Mouse (Mus musculus): ENCODE measurements at regions not wholly inside any gene's neighbourhood (a gene's known extent, or its start where the extent isn't known, plus 50 kb on each side); places are given as distances from the start of the nearest gene placed in this dataset.

GRCm38 (mm10) chr13:83979535-83979934, 242.6 kb upstream of the Tmem161b start:
- ATAC-seq (ENCODE audit: low read depth) (no peak), DNase-seq (no peak)
- Histone ChIP-seq H3K4me2 (no peak overlapping the region), H3K4me1 (replicated peaks) (no peaks in the 10 kb centered on the region), H3K27me3 (no peaks in the 10 kb centered on the region), H3K27ac (no peak overlapping the region), H3K4me3 (replicated peaks) (no peak overlapping the region), H3K36me3 (no peaks in the 10 kb centered on the region), H3K9ac (no peak overlapping the region), H3K9me3 (replicated peaks) (no peaks in the 10 kb centered on the region)

DNA sequence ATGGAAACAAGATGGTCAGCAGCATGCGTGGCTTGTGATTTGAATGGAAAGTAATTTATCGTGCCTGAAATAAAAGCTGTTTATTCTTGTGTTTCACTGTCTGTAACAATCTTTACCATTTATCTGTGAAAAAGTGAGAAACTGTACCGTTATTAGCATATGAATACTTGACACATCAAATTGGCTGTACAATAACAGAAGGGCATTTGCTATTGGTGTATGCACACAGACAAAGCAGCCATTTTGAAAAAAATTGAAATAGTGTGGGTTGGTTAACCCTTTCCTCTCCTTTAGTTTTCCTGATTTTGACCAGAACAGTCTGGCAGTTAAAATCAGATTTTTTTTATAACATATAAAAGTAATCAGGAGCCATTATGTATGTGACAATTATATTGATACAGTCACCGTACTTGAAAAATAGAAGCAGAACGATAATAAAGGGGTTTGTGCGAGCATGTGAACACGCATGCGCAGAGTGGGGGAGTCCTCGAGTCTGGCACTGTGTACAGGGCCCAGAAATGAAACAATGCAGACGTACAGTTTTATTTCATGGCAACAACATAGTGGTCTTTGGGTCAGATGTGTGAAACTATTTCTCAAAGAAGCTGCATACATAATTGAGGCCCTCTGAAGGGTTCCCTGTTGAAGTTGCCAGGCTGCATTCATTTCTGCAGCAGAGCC, 237.3 kb upstream of the Tmem161b start:
- no peak overlapping the region for H3K4me3 ChIP-seq (replicated peaks)
- H3K27me3 ChIP-seq = no peaks in the 10 kb centered on the region
- 72% methylated on average over 10 of the region's 10 CpGs for WGBS (ENCODE audit: insufficient replicate concordance)
- no peak overlapping the region for H3K27ac ChIP-seq
- H3K9me3 ChIP-seq (replicated peaks) = no peaks in the 10 kb centered on the region
- H3K9ac ChIP-seq = no peak overlapping the region
- no peaks in the 10 kb centered on the region for H3K36me3 ChIP-seq
- no peak overlapping the region for H3K4me2 ChIP-seq
- DNase-seq (no peak), ATAC-seq (ENCODE audit: low read depth) (no peak)
- no peaks in the 10 kb centered on the region for H3K4me1 ChIP-seq (replicated peaks)

- no peaks in the 10 kb centered on the region for H3K4me1 ChIP-seq (replicated peaks)
- DNase-seq (no peak), ATAC-seq (ENCODE audit: low read depth) (no peak)
- no peak overlapping the region for H3K4me3 ChIP-seq (replicated peaks)
- H3K9ac ChIP-seq = no peak overlapping the region
- H3K27ac ChIP-seq = no peak overlapping the region
- no peaks in the 10 kb centered on the region for H3K9me3 ChIP-seq (replicated peaks)
- no peaks in the 10 kb centered on the region for H3K36me3 ChIP-seq
- no peaks in the 10 kb centered on the region for H3K27me3 ChIP-seq
- WGBS (ENCODE audit: insufficient replicate concordance) = 61% methylated on average over 11 of the region's 11 CpGs
- H3K4me2 ChIP-seq = no peak overlapping the region
Observed at GRCm38 (mm10) chr13:83987746-83988423, 234.2 kb upstream of the Tmem161b start.

DNA sequence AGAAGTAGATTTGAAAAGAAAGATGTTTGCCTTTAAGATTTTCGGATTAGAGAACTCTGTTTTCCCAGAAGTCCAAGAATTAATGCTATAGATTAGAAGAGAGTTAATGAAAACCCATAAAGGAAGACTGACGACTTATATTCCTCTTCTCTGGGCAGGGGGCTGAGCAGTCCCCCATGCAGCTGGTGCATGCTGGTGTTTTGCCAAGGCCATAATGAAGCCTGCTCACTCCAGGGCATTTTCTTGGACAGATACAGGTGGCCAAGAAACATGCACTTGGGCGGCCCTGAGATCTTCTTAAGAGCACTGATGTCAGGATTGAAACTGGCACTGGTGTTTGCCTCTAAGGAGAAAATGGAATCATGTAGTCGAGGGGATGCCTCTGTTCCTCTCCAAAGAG, 233.6 kb upstream of the Tmem161b start:
- ATAC-seq (ENCODE audit: low read depth) (no peak), DNase-seq (no peak)
- Histone ChIP-seq H3K9ac (no peak overlapping the region), H3K9me3 (replicated peaks) (no peaks in the 10 kb centered on the region), H3K4me3 (replicated peaks) (no peak overlapping the region), H3K4me2 (no peak overlapping the region), H3K27me3 (no peaks in the 10 kb centered on the region), H3K4me1 (replicated peaks) (no peaks in the 10 kb centered on the region), H3K36me3 (no peaks in the 10 kb centered on the region), H3K27ac (no peak overlapping the region)
- 41% methylated on average over 4 of the region's 4 CpGs for WGBS (ENCODE audit: insufficient replicate concordance)

DNA sequence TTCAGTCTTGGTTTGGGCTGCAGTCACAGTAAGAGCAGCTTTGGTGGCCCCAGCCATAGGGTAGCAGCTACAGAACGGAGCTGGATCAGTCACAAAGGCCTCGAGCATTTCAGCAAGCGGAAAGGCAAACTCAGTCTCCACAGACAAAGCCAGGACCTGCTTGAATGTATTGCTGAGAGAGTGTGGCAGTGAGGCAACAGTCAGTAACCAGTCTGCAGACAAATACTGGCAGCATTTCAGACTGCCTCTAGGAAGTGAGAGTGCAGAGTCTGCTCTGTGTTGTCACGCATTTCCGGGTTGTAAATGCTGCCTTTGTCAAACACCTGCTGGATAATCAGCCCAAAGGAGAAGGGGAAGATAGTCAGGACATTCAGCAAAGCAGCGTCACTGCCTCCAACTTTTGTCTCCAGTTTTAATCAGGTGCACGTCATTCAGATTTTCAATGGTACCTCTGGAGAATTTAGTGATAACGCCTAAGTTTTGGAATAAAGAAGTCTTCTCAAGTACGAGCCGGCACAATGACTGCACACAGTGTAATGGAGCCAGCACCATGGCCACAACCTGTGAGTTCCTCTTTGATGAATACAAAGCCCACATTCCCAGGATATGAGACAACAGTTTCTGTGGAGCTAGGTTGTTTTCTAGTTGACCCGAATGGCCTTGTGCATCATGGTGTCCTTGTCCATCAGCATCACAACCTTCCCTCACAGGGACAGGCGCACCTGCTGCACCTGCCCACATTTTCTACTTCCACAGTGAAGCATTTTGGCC, 224.3 kb upstream of the Tmem161b start:
- DNase-seq (no peak), ATAC-seq (ENCODE audit: low read depth) (no peak)
- no peaks in the 10 kb centered on the region for H3K27me3 ChIP-seq
- no peak overlapping the region for H3K27ac ChIP-seq
- no peaks in the 10 kb centered on the region for H3K4me1 ChIP-seq (replicated peaks)
- H3K9ac ChIP-seq = no peak overlapping the region
- no peak overlapping the region for H3K4me2 ChIP-seq
- H3K9me3 ChIP-seq (replicated peaks) = no peaks in the 10 kb centered on the region
- WGBS (ENCODE audit: insufficient replicate concordance) = 54% methylated on average over 12 of the region's 12 CpGs
- no peak overlapping the region for H3K4me3 ChIP-seq (replicated peaks)
- H3K36me3 ChIP-seq = no peaks in the 10 kb centered on the region

DNA sequence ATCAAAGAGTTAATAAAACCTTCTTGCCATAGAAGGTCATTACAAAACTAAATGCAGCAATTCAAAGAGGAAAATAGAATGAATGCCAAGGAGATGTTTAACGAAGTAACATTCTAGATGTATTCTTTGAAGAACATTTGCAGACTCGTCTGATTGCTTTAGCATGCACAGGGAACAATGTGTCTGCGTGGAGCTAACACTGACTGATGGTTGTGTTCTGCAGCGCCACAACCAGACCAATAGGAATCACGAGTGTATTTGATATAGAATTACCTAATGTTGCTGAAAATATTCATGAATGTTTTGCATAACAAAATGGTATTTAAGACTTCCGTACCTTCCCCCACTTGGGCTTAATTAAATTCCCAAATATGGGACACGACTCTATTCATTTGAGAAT, 200.3 kb upstream of the Tmem161b start:
- 62% methylated on average over 7 of the region's 7 CpGs for WGBS (ENCODE audit: insufficient replicate concordance)
- Histone ChIP-seq H3K4me1 (replicated peaks) (no peaks in the 10 kb centered on the region), H3K27ac (no peak overlapping the region), H3K4me3 (replicated peaks) (no peak overlapping the region), H3K9me3 (replicated peaks) (no peaks in the 10 kb centered on the region), H3K27me3 (no peaks in the 10 kb centered on the region), H3K9ac (no peak overlapping the region), H3K4me2 (no peak overlapping the region), H3K36me3 (no peaks in the 10 kb centered on the region)
- DNase-seq (no peak), ATAC-seq (ENCODE audit: low read depth) (no peak)

- WGBS (ENCODE audit: insufficient replicate concordance) = 68% methylated on average over 1 of the region's 1 CpGs
- Histone ChIP-seq H3K4me3 (replicated peaks) (no peak overlapping the region), H3K36me3 (no peaks in the 10 kb centered on the region), H3K27ac (no peak overlapping the region), H3K9ac (no peak overlapping the region), H3K4me1 (replicated peaks) (no peaks in the 10 kb centered on the region), H3K4me2 (no peak overlapping the region), H3K9me3 (replicated peaks) (no peaks in the 10 kb centered on the region), H3K27me3 (no peaks in the 10 kb centered on the region)
- DNase-seq (no peak), ATAC-seq (ENCODE audit: low read depth) (no peak)
Observed at GRCm38 (mm10) chr13:84023021-84023420, 199.1 kb upstream of the Tmem161b start.

GRCm38 (mm10) chr13:84023637-84024036, 198.5 kb upstream of the Tmem161b start:
- Histone ChIP-seq H3K4me1 (replicated peaks) (no peaks in the 10 kb centered on the region), H3K4me2 (no peak overlapping the region), H3K4me3 (replicated peaks) (no peak overlapping the region), H3K9ac (no peak overlapping the region), H3K27me3 (no peaks in the 10 kb centered on the region), H3K36me3 (no peaks in the 10 kb centered on the region), H3K27ac (no peak overlapping the region), H3K9me3 (replicated peaks) (no peaks in the 10 kb centered on the region)
- DNase-seq (no peak), ATAC-seq (ENCODE audit: low read depth) (no peak)
- WGBS (ENCODE audit: insufficient replicate concordance) = 59% methylated on average over 5 of the region's 5 CpGs

- Histone ChIP-seq H3K9me3 (replicated peaks) (no peaks in the 10 kb centered on the region), H3K4me3 (replicated peaks) (no peak overlapping the region), H3K27ac (no peak overlapping the region), H3K36me3 (no peaks in the 10 kb centered on the region), H3K4me2 (no peak overlapping the region), H3K4me1 (replicated peaks) (no peaks in the 10 kb centered on the region), H3K9ac (no peak overlapping the region), H3K27me3 (no peaks in the 10 kb centered on the region)
- no peak for DNase-seq
- no peak for ATAC-seq (ENCODE audit: low read depth)
- 75% methylated on average over 2 of the region's 2 CpGs for WGBS (ENCODE audit: insufficient replicate concordance)
Observed at GRCm38 (mm10) chr13:84025348-84025747, 196.7 kb upstream of the Tmem161b start.

DNA sequence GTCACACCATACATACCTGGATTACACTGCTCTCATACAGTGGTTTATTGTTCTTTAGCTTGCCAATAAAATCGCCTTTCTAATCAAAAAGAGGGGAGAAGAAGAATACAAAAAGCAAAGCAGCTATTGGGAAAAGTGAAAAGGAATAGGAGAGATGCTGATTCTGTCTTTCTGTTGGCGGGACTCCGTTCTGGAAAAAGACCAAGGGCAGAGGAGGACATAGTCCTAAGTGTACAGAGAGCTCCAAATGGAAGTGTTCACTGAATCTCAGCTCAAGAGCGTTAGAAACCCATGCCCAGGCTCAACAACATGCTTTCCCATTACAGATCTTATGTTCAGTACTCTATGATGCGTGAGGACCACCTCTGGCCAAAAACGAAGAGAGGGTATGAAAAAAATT, 174.4 kb upstream of the Tmem161b start:
- H3K4me2 ChIP-seq = no peak overlapping the region
- H3K4me3 ChIP-seq (replicated peaks) = no peak overlapping the region
- ATAC-seq (ENCODE audit: low read depth) (no peak), DNase-seq (no peak)
- no peaks in the 10 kb centered on the region for H3K9me3 ChIP-seq (replicated peaks)
- H3K9ac ChIP-seq = no peak overlapping the region
- no peaks in the 10 kb centered on the region for H3K36me3 ChIP-seq
- WGBS (ENCODE audit: insufficient replicate concordance) = 56% methylated on average over 6 of the region's 6 CpGs
- no peaks in the 10 kb centered on the region for H3K27me3 ChIP-seq
- H3K4me1 ChIP-seq (replicated peaks) = no peaks in the 10 kb centered on the region
- no peak overlapping the region for H3K27ac ChIP-seq

- WGBS (ENCODE audit: insufficient replicate concordance) = 17% methylated on average over 1 of the region's 1 CpGs
- no peaks in the 10 kb centered on the region for H3K36me3 ChIP-seq
- no peak overlapping the region for H3K9ac ChIP-seq
- no peak overlapping the region for H3K27ac ChIP-seq
- no peaks in the 10 kb centered on the region for H3K27me3 ChIP-seq
- DNase-seq (no peak), ATAC-seq (ENCODE audit: low read depth) (no peak)
- H3K4me2 ChIP-seq = no peak overlapping the region
- no peaks in the 10 kb centered on the region for H3K4me1 ChIP-seq (replicated peaks)
- H3K9me3 ChIP-seq (replicated peaks) = no peaks in the 10 kb centered on the region
- no peak overlapping the region for H3K4me3 ChIP-seq (replicated peaks)
Observed at GRCm38 (mm10) chr13:84052221-84052620, 169.9 kb upstream of the Tmem161b start.
